Mouse (Mus musculus) CD4-positive, CD25-positive, alpha-beta regulatory T cell, adult 4 months (primary cell): ENCODE data around the gene 5730455P16Rik. TPM values are rescaled to one million over a fixed set of nuclear protein-coding genes. Genes with fewer than 3 reads are reported as not detected.
"Not testable (repeated sequence)": the region's sequence is repeated elsewhere in the genome, so short reads cannot be mapped to it uniquely, and the experiment has no call there.

Source experiments
- ATAC-seq: one replicate; pipeline ENCODE4 v1.8.0; 2017
- polyA plus RNA-seq, 2 experiments: library from polyadenylated mRNA; unstranded; fragments of 100-300 nt; shearing (Covaris generic); gene quantifications; one replicate each; pipeline ENCODE4 v1.2.1; 2017

Gene 5730455P16Rik
- polyA plus RNA-seq, 2 experiments from 2014 or later = 10.4 to 15.6 TPM

GRCm38 (mm10) chr11:80378452-80379068, 726 bp upstream of the 5730455P16Rik start:
- ATAC-seq = not testable (repeated sequence)

- peak; percentile 40 for ATAC-seq
Observed at GRCm38 (mm10) chr11:80376651-80377050, 1.2 kb downstream of the 5730455P16Rik start.

DNA sequence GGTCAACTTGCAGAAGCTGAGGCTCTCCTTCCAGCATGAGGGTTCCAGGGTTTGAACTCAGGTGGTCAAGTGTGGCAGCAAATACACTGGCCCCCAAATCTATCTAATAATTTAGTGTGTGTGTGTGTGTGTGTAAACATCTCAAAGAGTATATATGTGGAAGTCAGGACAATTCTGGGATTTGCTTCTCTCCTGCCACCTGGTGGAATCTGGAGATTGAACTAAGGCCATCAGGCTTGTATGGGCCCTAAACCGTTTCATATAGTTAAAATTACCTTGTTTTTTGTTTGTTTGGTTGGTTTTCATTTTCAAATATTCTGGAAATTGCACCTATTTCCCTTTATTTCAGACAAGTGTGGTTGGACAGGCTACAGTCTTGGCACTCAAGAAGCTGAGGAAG, 8.9 kb downstream of the 5730455P16Rik start:
- no peak for ATAC-seq

GRCm38 (mm10) chr11:80354832-80355231, 23.0 kb downstream of the 5730455P16Rik start:
- ATAC-seq = no peak

- ATAC-seq = no peak
Observed at GRCm38 (mm10) chr11:80351832-80352430, 25.9 kb downstream of the 5730455P16Rik start.

GRCm38 (mm10) chr11:80342482-80342881, 35.4 kb downstream of the 5730455P16Rik start:
- no peak for ATAC-seq

DNA sequence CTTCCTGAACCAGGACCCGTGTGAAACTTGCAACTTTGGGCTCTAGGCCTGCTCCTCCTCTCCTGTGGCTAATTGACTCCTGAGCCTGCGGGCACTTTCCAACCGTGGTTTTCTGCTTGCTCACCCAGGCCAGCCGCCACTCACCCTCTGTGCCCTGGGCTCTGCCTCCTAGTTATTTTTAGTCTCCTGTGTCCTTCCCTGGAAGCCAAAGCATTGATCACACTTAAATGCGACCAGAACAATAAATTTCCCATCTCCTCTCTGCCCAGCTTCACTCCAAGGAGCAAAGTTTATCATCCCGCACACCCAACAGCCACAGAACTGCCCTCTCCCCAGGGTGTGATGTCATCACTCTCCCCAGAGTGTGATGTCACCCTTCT, 41.5 kb downstream of the 5730455P16Rik start:
- no peak for ATAC-seq

GRCm38 (mm10) chr11:80335609-80336350, 42.1 kb downstream of the 5730455P16Rik start:
- ATAC-seq = no peak

DNA sequence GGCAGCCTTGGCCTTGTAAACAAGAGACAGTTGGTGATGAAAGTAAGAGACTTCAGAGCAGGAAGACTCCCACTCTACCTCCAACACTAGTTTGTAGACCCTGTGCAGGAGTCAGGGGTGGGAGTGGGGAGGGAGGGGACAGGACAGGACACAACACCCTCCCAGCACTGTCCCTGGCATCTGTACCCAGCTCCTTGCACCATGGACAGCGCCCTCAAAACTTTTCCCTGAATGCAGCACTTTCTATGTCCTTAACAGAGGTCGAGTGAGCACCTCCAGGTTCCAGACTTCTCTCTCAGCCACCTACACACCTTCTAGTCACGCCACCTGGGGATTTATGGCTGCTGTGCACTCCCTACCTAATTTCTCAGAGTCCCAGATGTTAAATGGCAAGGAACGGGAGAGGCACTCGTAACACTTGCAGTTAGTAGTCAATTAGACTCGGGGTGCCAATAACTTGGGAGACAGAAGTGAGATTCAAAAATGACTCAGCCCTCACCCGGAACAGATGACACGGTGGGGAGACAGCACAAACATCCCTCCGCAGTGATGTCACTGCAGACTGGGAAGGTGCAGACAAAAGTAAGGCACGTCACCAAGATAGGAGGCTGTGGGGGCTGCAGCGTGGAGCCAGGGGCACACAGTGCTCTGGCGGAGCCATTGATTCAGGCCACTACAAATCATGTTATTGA, 45.0 kb downstream of the 5730455P16Rik start:
- ATAC-seq = no peak

DNA sequence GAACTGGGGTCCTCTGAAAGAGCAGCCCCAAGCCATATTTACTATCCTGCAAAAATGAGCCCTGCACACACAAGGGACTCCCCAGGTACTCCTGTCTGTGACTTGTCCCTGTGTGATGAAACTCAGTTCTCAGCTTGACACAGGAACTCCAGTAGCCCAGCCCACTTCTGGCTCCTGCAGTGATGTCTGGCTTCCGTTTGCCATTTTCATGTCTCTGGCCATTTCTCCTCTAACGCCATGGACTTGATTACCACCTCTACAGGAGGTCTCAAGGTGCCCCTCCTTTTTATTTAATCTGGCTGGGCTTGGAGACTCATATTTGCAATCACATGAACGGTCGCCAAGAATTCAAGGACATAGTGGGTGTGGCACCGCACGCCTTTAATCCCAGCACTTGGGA, 53.2 kb downstream of the 5730455P16Rik start:
- ATAC-seq = no peak

- ATAC-seq = peak; percentile 58
Observed at GRCm38 (mm10) chr11:80323255-80323654, 54.6 kb downstream of the 5730455P16Rik start.

- ATAC-seq = no peak
Observed at GRCm38 (mm10) chr11:80315743-80316639, 61.8 kb downstream of the 5730455P16Rik start.

- ATAC-seq = no peak
Observed at GRCm38 (mm10) chr11:80313944-80314343, 63.9 kb downstream of the 5730455P16Rik start.

DNA sequence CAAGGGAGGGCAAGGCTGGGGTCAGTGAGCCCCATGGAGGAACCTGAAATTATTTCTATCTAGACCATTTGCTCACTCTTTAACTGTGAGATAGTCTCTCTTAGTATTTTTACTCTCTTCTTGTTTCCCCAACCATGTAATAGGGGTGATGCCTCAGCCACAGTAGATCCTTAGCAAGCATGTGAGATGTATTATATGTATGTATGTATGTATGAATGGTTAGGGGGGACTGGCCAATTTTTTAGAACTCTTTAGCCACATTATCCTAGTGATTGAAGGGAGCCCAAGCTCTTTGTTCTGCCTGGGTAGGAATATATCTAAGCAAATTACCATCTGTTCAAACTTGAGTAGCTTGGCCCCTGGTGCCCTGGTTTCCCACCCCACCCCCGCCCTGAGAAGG, 64.4 kb downstream of the 5730455P16Rik start:
- no peak for ATAC-seq

- no peak for ATAC-seq
Observed at GRCm38 (mm10) chr11:80312565-80312964, 65.3 kb downstream of the 5730455P16Rik start.

DNA sequence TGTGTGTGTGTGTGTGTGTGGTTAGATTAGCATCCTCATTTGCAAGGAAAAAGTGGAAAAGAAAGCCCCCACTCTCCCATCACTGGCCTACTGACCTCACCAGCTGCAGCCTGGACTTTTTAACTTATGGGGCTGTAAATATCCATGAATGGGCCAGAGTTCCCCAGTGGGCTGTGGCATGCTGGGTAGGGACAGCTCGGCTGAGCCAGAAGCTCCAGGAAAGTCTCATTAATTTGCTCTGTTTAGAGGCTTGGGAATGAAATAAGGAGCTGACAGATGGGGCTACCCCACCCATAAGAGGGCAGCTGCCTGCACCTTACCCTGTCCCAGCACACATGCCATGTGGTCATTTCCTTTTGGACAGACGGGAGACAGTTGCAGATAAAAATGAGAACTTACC, 65.8 kb downstream of the 5730455P16Rik start:
- ATAC-seq = no peak

GRCm38 (mm10) chr11:80311271-80311670, 66.6 kb downstream of the 5730455P16Rik start:
- no peak for ATAC-seq

Other genes with a start within 250 kb of the 5730455P16Rik start
- gene Tefm, start 235.9 kb downstream of the 5730455P16Rik start, polyA plus RNA-seq = 10 to 100 TPM; 26.0 to 35.7 TPM
- gene Adap2, start 223.9 kb downstream of the 5730455P16Rik start, polyA plus RNA-seq = under 1 TPM in 1 of 2 experiments, not detected in 1; 0.17 TPM
- gene Rnf135, start 194.2 kb downstream of the 5730455P16Rik start, polyA plus RNA-seq = 10 to 100 TPM in 1 of 2 experiments, 1 to 10 TPM in 1; 8.4 to 11.3 TPM
- 10 to 100 TPM; 25.1 to 28.2 TPM for gene Rhot1, start 169.0 kb downstream of the 5730455P16Rik start, polyA plus RNA-seq
- 1 to 10 TPM in 1 of 2 experiments, under 1 TPM in 1; 0.82 to 1.6 TPM for gene Rhbdl3, start 77.1 kb downstream of the 5730455P16Rik start, polyA plus RNA-seq
- gene Zfp207, start 5.2 kb upstream of the 5730455P16Rik start, polyA plus RNA-seq = 100 to 1,000 TPM; 270 to 312 TPM
- gene Psmd11, start 50.6 kb upstream of the 5730455P16Rik start, polyA plus RNA-seq = 100 to 1,000 TPM; 258 to 279 TPM
- gene Cdk5r1, start 99.0 kb upstream of the 5730455P16Rik start, polyA plus RNA-seq = under 1 TPM; 0.87 to 0.98 TPM